Mouse (Mus musculus) mesoderm, embryonic 11.5 days (tissue): Measurements from ENCODE around the gene Paip2b.
"Not testable (repeated sequence)": the region's sequence is repeated elsewhere in the genome, so short reads cannot be mapped to it uniquely, and the experiment has no call there.

Experiments used
- DNase-seq: peaks from one replicate; pipeline ENCODE4 v3.0.0-alpha.2; 2012; ENCODE audit warnings: low read depth, low spot score

The Paip2b gene

GRCm38 (mm10) chr6:83802033-83802432 lies 29.5 kb downstream of the Paip2b start:
- DNase-seq: no peak

GRCm38 (mm10) chr6:83796686-83797085 lies 34.9 kb downstream of the Paip2b start:
- DNase-seq: no peak

GRCm38 (mm10) chr6:83795492-83795900 lies 36.0 kb downstream of the Paip2b start:
- DNase-seq: peak; percentile 14

- DNase-seq: peak; percentile 92
These were observed 36.7 kb downstream of the Paip2b start, which contains the start of gene Nagk for GRCm38 (mm10) chr6:83794760-83795296. Gene Nagk (plus strand): TSS chr6:83794982.

- DNase-seq: no peak
These were observed 40.2 kb downstream of the Paip2b start for GRCm38 (mm10) chr6:83791251-83791890.

GRCm38 (mm10) chr6:83790533-83790932 lies 41.0 kb downstream of the Paip2b start:
- DNase-seq: not testable (repeated sequence)

GRCm38 (mm10) chr6:83788554-83788953 lies 43.0 kb downstream of the Paip2b start:
- peak; percentile 8 for DNase-seq

- no peak for DNase-seq
These were observed 45.1 kb downstream of the Paip2b start for GRCm38 (mm10) chr6:83786426-83786825.

GRCm38 (mm10) chr6:83779026-83779425 lies 52.5 kb downstream of the Paip2b start:
- DNase-seq: peak; percentile 49

GRCm38 (mm10) chr6:83778306-83778705 lies 53.2 kb downstream of the Paip2b start:
- no peak for DNase-seq

GRCm38 (mm10) chr6:83775638-83776293 lies 55.8 kb downstream of the Paip2b start, which contains the start of gene Tex261:
Gene Tex261 (minus strand): TSS chr6:83775813.
- peak; percentile 89 for DNase-seq

GRCm38 (mm10) chr6:83774781-83775563 lies 56.6 kb downstream of the Paip2b start:
- no peak for DNase-seq

GRCm38 (mm10) chr6:83774126-83774525 lies 57.4 kb downstream of the Paip2b start:
- no peak for DNase-seq

- no peak for DNase-seq
These were observed 63.1 kb downstream of the Paip2b start for GRCm38 (mm10) chr6:83768485-83768884.

GRCm38 (mm10) chr6:83766982-83767381 lies 64.6 kb downstream of the Paip2b start:
- DNase-seq: no peak

- DNase-seq: peak; percentile 7
These were observed 68.6 kb downstream of the Paip2b start for GRCm38 (mm10) chr6:83762880-83763431.

GRCm38 (mm10) chr6:83762344-83762743 lies 69.2 kb downstream of the Paip2b start, which contains the start of gene Ankrd53:
Gene Ankrd53 (plus strand): TSS chr6:83762644.
- DNase-seq: no peak

GRCm38 (mm10) chr6:83756051-83756450 lies 75.5 kb downstream of the Paip2b start:
- DNase-seq: no peak
